Mouse (Mus musculus): ENCODE results near the gene Tsc22d4. TPM values are rescaled to one million over a fixed set of nuclear protein-coding genes. Genes with fewer than 3 reads are reported as not detected.

Tsc22d4 gene
- polyA plus RNA-seq, 1 experiment from 2014 or later, result 75.6 TPM

DNA sequence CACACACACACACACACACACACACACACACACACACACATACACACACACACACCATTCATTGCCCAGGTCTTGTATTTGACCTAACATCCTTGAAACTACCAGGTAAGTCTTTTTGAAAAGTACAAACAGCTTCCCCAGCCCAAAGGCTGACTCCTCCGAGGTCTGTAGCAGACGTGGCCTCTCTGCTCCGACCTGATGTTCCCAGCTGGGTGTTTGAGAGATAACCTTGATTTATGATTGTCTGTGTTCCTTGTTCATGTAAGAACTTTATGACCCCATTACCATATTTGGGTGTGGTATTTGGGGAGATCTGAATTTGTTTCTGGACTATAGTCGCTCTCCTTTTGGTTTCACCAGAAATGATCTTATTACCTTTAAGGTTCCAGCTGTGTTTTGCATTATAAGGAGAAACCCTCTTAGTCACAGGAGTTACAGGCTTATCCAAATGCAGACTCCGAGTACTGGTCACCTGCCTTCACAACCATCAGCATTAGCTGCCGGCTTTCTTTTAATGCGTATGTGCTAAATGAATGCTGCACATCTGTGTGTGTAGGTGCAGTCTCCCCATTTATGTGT is 31.8 kb downstream of the Tsc22d4 start:
- peaks cover 30% of the 10 kb centered on the region for H3K4me1 ChIP-seq
- H3K27me3 ChIP-seq (ENCODE audit: low read depth, poor library complexity, severe bottlenecking), result no peaks in the 10 kb centered on the region
- peak overlapping the region; percentile 98; the same call in 1 of the 2 replicates for H3K4me3 ChIP-seq
- peaks cover 25% of the 10 kb centered on the region for H3K36me3 ChIP-seq
- WGBS, result 94% methylated on average over 7 of the region's 7 CpGs
- no peaks in the 10 kb centered on the region for H3K9me3 ChIP-seq (replicated peaks)
- no peak overlapping the region for H3K27ac ChIP-seq (replicated peaks)
- DNase-seq (ENCODE audit: low spot score), result no peak

DNA sequence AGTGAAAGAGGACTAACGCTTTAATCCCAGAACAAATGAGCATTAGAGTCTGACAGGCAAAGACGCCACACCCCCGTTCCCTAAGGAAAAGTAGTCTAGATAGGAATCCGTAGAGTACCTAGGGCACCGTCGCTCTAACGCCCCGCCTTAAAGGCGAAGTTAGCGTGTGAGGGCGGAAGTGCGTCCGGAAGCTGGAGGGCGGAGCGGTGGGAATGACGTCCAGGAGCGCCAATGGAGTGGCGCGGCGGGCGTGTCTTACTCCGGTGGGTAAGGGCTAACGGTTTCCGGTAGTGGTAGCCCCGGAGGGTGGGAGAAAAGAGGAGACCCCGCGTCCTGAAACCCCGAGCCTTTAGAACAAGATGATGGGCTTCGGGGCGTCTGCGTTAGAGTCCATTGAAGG is 33.1 kb downstream of the Tsc22d4 start, which contains the start of gene Ppp1r35:
Ppp1r35 (plus strand) TSS at position 215 of the 400 bp plus-strand sequence.
- under 1% methylated on average over 31 of the region's 31 CpGs for WGBS
- no peaks in the 10 kb centered on the region for H3K9me3 ChIP-seq (replicated peaks)
- peak; percentile 97 for DNase-seq (ENCODE audit: low spot score)
- peak within 1 kb of the TSS; percentile 93 for H3K27ac ChIP-seq (replicated peaks)
- peak within 1 kb of the TSS; percentile 98 for H3K4me3 ChIP-seq
- no peaks in the 10 kb centered on the region for H3K27me3 ChIP-seq (ENCODE audit: low read depth, poor library complexity, severe bottlenecking)
- H3K4me1 ChIP-seq, result peaks cover 43% of the 10 kb centered on the region
- peaks cover 37% of the 10 kb centered on the region for H3K36me3 ChIP-seq

DNA sequence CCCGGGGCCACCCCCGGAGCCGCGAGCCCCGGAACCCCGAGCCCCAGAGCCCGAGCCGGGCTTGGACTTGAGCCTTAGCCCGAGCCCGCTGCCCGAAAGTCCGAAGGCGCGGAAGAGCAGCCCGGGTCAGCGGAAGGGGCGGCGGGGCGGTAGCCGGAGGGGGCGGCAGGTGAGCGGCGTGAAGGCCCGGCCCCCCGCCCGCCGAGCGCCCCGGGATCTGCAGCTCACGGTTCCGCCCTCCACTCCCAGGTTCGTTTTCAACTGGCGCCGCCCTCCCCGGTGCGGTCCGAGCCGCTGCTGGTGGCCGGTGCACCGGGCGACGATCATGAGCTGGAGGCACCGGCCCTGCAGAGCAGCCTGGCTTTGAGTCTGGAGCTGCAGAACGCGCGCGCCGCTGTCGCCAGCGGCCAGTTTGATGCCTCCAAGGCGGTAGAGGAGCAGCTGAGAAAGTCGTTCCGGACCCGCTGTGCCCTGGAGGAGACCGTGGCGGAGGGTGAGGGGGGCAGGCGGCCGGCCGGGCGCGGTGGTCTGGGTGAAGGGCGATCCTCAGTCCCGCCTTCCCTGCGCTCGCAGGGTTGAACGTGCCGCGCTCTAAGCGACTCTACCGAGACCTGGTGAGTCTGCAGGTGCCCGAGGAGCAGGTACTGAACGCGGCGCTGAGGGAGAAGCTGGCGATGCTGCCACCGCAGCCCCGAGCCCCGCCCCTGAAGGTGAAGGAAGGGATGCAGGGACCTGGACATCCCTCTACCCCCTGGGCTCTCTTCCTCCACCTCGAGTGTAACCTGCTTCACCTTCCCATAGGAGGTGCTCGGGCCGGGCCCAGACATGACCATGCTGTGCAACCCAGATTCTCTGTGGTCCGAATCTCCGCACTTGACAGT is 33.8 kb downstream of the Tsc22d4 start:
- Histone ChIP-seq H3K27ac (replicated peaks) (peak overlapping the region; percentile 93), H3K9me3 (replicated peaks) (no peaks in the 10 kb centered on the region), H3K4me3 (peak overlapping the region; percentile 98), H3K27me3 (ENCODE audit: low read depth, poor library complexity, severe bottlenecking) (no peaks in the 10 kb centered on the region), H3K4me1 (peaks cover 50% of the 10 kb centered on the region), H3K36me3 (peaks cover 44% of the 10 kb centered on the region)
- peak; percentile 55 for DNase-seq (ENCODE audit: low spot score)
- under 1% methylated on average over 83 of the region's 83 CpGs for WGBS

DNA sequence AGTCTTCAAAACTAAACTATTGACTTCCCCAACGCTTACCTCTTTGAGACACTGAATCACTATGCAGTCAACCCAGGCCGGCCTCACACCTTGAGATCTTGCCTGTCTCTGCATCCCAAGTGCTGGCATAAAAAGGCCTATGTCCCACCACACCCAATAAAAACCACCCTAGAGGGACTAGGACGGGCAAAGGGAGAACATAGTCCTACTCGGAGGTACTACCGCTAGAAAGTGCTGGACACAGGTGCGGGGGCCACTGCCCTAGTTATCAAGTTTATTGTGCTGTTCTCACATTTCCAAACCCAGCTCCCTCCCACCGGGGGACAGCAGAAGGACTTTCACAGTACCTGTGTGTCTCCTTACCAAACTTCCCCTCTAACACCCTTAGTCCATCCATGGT is 36.1 kb downstream of the Tsc22d4 start:
- Histone ChIP-seq H3K36me3 (peaks cover 53% of the 10 kb centered on the region), H3K4me1 (peaks cover 64% of the 10 kb centered on the region)

DNA sequence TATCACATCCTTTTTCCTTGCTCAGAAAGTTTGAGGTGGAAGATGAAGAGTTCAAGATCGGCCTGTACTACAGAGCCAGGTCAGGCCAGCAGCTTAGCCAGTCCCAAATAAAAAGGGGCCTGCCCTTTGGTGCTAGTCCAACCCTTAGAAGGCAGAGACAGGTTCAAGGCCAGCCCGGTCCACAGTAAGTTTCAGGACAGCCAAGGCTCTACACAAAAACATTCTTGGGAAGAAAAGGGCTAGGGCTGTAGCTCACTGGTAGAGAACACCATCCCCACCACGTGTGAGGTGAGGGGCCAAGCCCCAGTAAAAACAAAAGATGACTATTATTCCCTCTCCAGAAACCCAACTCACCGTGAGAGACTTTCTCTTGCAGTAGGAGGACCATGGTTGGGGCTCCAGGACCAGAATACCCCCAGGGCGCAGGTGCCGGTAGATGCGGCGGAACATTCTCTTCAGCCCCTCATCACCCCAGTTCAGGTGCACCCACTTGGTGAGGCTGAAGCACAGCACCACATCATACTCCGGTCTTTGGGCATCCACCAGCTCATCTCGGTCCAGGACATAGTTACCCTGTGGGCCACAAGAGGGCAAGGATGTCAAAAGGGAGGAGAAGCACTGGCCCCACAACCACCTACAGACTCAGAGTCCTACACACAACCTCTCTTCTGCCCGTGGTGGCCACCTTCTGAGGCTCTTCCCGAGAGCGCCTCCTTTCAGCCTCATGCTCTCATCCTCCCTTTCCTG is 37.4 kb downstream of the Tsc22d4 start:
- no peak for DNase-seq (ENCODE audit: low spot score)
- 85% methylated on average over 13 of the region's 13 CpGs for WGBS
- H3K36me3 ChIP-seq, result peaks cover 53% of the 10 kb centered on the region
- H3K27ac ChIP-seq (replicated peaks), result no peak overlapping the region
- H3K4me1 ChIP-seq, result peaks cover 66% of the 10 kb centered on the region
- peak overlapping the region; percentile 91 for H3K4me3 ChIP-seq
- H3K27me3 ChIP-seq (ENCODE audit: low read depth, poor library complexity, severe bottlenecking), result peaks cover 2% of the 10 kb centered on the region
- H3K9me3 ChIP-seq (replicated peaks), result no peaks in the 10 kb centered on the region

More for the DNA sequence above, 36.1 kb downstream of the Tsc22d4 start:
- no peak for DNase-seq (ENCODE audit: low spot score)
- 90% methylated on average over 7 of the region's 7 CpGs for WGBS
- Histone ChIP-seq H3K4me3 (peak overlapping the region; percentile 24; the same call in 1 of the 2 replicates), H3K9me3 (replicated peaks) (no peaks in the 10 kb centered on the region), H3K27ac (replicated peaks) (no peak overlapping the region), H3K27me3 (ENCODE audit: low read depth, poor library complexity, severe bottlenecking) (no peaks in the 10 kb centered on the region)

DNA sequence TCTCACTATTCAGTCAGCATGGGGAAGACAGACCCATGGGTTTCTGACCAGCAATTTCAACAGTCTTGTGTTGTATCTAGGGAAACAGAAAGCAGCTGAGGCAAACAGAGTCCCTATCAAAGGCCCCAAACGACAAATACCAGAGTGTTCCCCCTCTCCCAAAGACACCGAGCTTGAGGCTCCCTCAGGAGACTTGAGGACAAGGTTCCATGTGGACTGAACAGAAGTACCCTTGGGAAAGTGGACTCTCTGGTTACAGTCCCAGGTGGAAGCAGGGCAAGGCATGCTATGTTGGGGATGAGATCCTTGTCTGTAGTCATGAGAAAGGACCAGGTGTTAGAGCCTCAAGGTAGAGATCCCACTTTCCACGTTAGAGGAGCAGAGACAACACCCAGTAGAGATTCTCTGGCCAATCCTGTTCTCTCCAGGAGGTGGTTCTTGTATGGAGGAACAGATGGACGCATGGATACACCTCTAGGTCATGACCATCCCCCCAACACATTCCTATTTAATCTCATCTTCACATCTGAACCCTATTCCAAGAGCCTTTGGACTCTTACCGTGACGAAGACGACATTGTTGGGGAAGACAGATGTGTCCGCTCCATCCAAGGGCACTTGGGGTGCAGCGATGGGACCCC is 38.5 kb downstream of the Tsc22d4 start:
- Histone ChIP-seq H3K27me3 (ENCODE audit: low read depth, poor library complexity, severe bottlenecking) (peaks cover 12% of the 10 kb centered on the region), H3K4me3 (peak overlapping the region; percentile 91), H3K4me1 (peaks cover 63% of the 10 kb centered on the region), H3K36me3 (peaks cover 53% of the 10 kb centered on the region), H3K27ac (replicated peaks) (peak overlapping the region; percentile 95), H3K9me3 (replicated peaks) (no peaks in the 10 kb centered on the region)
- 82% methylated on average over 9 of the region's 9 CpGs for WGBS
- DNase-seq (ENCODE audit: low spot score), result no peak

DNA sequence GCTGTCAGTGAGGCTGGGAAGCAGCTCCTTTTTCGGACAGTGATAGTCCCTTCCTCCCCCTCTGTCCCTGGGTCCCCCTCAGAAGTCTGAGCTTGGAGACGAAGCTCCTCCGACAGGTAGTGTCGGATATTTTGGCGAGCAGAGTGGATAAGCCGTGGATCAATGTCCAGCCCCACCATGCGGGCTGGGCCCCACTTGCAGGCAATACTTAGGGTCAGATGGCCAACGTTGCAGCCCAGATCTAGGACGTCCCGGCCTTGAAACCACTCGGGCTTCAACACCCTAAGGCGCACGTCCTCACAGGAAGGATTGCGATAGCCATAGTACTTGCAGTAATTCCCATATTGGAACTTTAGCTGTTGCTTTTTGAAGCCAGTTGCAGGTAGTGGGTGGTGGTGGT is 39.0 kb downstream of the Tsc22d4 start:
- H3K27ac ChIP-seq (replicated peaks), result peak overlapping the region; percentile 95
- H3K27me3 ChIP-seq (ENCODE audit: low read depth, poor library complexity, severe bottlenecking), result peaks cover 18% of the 10 kb centered on the region
- DNase-seq (ENCODE audit: low spot score), result no peak
- H3K4me3 ChIP-seq, result peak overlapping the region; percentile 91
- H3K36me3 ChIP-seq, result peaks cover 53% of the 10 kb centered on the region
- 83% methylated on average over 14 of the region's 14 CpGs for WGBS
- H3K9me3 ChIP-seq (replicated peaks), result no peaks in the 10 kb centered on the region
- peaks cover 60% of the 10 kb centered on the region for H3K4me1 ChIP-seq

DNA sequence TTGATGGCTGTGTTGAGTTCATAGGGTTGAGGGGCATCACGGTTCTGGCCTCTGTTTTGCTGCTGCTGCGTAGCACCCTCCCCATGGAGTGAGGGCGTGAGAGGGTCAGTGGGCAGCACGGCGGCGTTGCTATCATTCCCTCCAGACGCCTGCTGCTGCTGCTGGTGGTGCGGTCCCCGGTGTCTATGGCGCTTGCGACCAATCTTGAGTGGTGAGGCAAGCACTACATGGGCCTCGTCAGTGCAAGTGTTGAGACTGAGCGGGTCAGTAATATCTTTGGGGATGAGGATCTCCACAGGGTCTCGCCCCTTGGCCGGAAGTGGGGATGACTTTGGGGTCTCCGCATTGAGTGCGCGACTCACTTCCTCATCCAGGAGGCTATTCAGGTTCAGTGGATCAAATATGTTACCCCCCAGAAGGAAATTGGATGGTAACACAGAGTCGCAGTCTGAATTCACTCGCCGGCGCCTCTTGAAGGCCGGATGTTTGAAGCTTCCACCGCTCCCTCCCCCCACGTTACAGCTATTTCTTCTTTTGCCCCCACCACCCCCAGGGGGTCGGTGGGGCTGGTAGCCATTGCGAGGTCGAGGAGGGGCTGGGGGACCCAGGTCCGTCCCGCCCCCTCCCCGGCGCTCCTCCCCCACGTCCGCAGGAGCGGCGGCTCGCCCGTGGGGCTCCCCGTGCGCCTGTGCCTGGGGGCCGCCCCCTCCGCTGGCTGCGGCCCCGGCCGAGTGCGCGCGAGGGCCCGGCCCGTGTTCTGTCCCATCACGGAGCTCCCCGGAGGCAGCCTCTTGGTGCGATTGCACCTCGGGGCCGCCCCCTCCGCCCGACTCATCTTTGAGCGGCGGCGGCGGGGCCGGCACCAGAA is 39.9 kb downstream of the Tsc22d4 start:
- H3K27me3 ChIP-seq (ENCODE audit: low read depth, poor library complexity, severe bottlenecking), result peaks cover 18% of the 10 kb centered on the region
- 5% methylated on average over 60 of the region's 62 CpGs for WGBS
- peak; percentile 34 for DNase-seq (ENCODE audit: low spot score)
- peaks cover 48% of the 10 kb centered on the region for H3K36me3 ChIP-seq
- H3K4me1 ChIP-seq, result peaks cover 51% of the 10 kb centered on the region
- H3K27ac ChIP-seq (replicated peaks), result peak overlapping the region; percentile 95
- H3K9me3 ChIP-seq (replicated peaks), result no peaks in the 10 kb centered on the region
- H3K4me3 ChIP-seq, result peak overlapping the region; percentile 91

DNA sequence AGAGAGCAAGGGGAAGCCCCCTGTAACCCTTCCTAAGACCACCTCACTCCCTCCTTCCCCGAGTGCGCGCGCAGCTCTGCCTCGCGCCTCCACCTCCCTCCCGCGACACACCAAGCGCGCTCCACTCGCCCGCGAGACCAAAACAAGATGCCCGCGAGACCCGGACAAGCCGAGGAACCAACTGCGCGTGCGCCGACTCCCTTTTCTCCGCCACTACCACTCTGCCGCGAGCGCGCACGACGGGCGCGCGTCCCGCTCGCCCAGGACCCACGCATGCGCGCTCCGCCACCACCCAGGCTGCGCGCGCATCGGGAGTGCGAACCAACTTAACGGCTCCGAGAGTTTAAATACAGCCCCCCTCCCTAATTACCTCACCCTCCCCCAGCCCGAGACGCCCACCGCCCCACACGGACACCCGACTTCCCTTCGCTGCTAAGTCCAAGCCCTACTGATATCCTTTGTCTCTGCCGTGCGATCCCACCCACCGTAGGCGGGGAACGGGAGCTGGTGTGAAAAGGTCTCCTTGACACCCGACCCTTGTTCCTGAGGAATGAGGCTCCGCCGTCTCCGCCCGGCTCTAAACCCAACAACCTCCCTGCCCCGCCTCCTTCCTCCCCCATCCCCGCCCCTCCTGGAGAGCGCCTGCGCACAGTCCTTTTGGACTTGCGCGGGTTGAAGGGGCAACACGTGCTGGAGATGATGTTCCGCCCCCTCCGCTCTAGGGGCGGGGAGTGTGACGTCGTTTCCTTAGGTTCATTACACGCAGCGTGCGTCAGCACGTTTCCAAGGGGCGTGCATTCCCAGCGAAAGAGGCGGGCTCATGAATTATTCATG is 40.8 kb downstream of the Tsc22d4 start:
- H3K27ac ChIP-seq (replicated peaks), result peak overlapping the region; percentile 95
- H3K27me3 ChIP-seq (ENCODE audit: low read depth, poor library complexity, severe bottlenecking), result peaks cover 18% of the 10 kb centered on the region
- WGBS, result 0% methylated on average over 79 of the region's 79 CpGs

DNA sequence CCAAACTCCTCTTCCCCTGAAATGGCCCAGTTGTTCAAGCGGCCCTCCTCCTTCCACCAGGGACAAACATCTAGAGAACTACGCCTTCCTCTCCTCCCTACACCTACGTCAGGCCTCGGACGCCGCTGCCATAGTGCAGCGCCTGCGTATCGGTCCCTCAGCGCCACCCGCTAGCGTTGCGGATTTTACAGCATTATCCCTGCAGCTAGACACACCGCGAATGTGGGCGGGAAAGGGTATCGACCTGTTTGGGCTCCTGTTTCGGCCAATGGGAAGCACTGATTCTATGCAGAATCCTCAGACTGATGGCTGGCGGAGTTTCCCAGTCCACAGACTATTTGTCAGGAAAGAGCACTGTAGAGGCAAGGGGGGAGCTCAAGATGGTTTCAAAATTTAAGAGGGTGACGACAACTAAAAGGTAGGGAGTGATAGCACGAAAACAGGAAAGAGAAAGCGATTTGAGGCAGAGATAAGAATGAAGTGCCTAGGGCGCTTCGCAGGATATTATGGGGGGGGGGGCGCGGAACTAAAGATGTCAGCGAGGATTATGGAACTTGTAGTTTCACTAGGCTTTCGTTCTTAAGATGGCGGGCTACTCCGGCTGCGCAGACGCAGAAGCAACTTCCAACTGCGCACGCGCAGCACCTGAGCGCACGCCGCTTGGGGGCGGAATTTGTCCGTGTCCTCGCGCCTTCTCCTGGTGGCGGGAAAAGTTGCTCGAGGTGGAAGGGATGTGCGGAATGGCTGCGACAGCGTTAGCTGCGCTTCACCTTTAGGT is 41.8 kb downstream of the Tsc22d4 start, which contains the start of the genes Mepce and Zcwpw1:
Mepce (minus strand) TSS at position 505 of the 778 bp plus-strand sequence.
Zcwpw1 (plus strand) TSS at position 648 of the 778 bp plus-strand sequence.
- Histone ChIP-seq H3K4me3 (peak within 1 kb of the TSS; percentile 91), H3K27ac (replicated peaks) (peak within 1 kb of the TSS; percentile 95), H3K36me3 (peaks cover 29% of the 10 kb centered on the region), H3K4me1 (peaks cover 38% of the 10 kb centered on the region), H3K9me3 (replicated peaks) (no peaks in the 10 kb centered on the region), H3K27me3 (ENCODE audit: low read depth, poor library complexity, severe bottlenecking) (peaks cover 18% of the 10 kb centered on the region)
- peak; percentile 94 for DNase-seq (ENCODE audit: low spot score)
- WGBS, result under 1% methylated on average over 48 of the region's 48 CpGs

More for the DNA sequence above, 40.8 kb downstream of the Tsc22d4 start:
- H3K4me1 ChIP-seq, result peaks cover 47% of the 10 kb centered on the region
- H3K36me3 ChIP-seq, result peaks cover 39% of the 10 kb centered on the region
- DNase-seq (ENCODE audit: low spot score), result peak; percentile 100
- no peaks in the 10 kb centered on the region for H3K9me3 ChIP-seq (replicated peaks)
- peak overlapping the region; percentile 91 for H3K4me3 ChIP-seq
